Mouse (Mus musculus) lung, adult 18-20 months (tissue): ENCODE results near the gene Atn1.
A peak's percentile ranks its signal among the peaks of the same experiment; 100 is the strongest.

Source experiments
- DNase-seq, 2 experiments: peaks; one replicate each; pipeline ENCODE4 v3.0.0; 2022; ENCODE audit warnings: mixed read lengths in 2 of 2

The Atn1 gene

DNA sequence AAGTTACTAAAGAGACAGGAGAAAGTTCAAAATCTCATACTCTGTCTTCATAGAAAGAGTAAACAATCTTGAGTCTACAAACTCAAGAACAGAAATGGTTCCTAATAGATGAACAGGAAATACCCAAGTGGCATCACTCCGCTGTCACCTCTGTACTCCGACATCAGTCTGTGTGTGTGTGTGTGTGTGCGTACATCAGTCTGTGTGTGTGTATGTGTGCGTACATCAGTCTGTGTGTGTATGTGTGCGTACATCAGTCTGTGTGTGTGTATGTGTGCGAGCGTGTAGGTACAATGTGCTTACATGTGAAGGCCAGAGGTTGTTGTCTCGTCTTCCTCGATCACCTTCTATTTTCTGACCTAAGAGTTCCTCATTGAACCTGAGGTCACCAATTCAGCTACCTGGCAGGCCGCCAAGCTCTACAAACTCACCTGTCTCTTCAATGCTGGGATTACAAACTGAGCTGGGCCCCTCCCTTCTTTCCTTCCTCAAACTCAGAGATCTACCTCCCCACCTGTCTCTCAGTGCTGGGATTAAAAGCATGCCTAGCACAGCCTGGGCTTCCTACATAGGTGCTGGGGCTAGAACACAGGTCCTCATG, 47.9 kb downstream of the Atn1 start:
- DNase-seq, result no peak

DNA sequence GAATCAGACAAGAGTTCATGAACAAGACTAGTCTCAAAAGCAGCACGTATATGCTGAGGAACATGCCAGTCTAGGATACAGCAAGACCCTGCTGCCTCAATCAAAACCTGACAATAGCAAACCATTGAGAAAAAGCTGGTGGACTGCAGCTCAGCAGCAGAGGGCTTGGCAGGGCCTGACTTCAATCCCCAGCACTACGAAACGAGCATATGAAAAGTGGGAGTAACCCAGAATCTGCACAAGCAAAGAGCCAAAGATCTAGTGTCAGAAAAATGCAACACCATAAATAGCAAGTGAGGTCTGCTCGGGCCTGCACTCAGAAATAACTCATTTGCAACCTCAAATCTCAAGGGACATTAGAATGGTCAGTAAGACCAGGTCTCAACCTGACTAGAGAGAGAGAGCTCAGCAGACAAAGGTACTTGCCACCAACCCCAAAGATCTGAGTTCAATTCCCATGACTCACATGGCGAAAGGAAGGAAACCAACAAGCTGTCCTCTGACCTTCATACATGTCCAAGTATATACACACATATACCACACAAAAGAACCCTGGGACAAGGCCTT, 50.2 kb downstream of the Atn1 start:
- no peak for DNase-seq

DNA sequence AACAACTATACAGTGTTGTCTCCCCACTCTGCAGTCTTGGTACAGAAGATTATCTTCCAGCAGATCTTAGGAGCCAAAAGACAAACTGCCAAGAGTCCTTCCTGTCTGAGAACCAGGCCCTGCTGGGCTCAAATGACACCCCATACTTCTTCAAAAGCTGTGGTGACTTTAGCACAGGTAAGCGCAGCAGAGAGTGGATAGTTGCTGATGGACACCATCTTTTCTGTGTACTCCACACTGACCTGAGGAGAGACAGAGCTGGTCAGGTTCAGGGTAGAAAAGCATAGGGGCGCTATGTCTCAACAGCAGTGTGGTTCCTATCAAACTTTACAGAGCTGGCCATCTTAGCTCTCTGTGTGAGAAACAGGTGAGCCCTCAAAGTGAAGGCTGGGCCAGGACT, 51.9 kb downstream of the Atn1 start:
- DNase-seq, result no peak

DNA sequence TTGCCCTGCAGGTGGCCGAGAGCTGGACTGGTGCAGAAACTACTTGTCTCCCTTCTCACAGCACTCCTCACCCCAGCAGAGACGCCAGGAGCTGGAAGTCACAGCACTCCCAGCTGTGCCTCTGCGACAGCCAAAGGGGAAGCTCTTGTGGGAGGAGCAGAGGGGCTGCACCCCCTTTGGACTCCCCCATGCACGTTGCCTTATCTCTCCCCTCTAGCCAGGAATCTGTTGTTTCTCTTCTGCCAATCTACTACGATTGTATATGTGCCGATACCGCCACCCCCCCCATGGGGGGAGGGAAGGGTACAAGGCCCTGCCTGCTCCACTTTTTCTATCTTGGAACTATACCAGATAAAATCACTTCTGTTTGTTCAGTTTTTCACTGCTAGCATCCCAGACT, 52.5 kb downstream of the Atn1 start:
- DNase-seq, result no peak

DNA sequence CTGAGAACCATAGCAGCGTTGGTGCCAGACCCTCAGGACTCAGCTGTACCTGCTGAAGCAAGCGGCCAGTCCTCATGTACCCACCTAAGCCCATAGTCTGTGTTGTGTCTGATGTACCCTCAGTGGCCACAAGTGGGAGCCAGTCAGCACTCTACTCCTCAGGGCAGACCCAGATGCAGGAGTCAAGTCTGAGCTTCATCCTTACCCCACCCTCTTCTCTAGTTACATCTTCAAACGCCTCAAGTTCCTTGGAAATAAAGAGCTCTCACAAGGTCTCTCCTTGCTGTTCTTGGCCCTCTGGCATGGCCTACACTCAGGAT, 53.6 kb downstream of the Atn1 start:
- peak; percentile 66 to 70 for DNase-seq

DNA sequence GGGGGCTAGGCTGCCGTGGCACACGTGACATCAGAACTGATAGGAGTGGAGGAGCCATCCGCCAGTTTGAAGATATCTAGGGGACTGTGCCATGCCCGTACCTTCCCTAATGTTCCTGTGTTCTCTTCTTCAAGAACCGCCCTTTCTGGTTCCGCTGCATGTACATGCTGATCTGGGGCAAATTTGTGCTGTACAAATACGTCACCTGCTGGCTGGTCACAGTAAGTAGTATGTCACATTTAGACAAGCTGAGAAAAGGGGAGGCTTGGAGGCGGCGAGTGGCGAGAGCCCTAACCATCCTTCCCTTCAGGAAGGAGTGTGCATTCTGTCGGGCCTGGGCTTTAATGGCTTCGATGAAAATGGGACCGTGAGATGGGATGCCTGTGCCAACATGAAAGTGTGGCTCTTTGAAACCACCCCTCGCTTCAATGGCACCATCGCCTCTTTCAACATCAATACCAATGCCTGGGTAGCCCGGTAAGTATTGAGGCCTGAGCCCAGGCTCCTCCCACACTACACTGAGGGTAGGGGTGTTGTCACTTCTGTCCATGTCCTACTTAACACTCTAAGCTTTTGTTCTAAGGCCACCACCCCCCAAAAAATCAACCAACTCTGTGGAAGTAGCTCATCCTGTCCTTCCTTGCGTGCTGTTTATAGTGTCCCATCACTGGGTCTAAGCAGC, 54.1 kb downstream of the Atn1 start:
- no peak for DNase-seq

DNA sequence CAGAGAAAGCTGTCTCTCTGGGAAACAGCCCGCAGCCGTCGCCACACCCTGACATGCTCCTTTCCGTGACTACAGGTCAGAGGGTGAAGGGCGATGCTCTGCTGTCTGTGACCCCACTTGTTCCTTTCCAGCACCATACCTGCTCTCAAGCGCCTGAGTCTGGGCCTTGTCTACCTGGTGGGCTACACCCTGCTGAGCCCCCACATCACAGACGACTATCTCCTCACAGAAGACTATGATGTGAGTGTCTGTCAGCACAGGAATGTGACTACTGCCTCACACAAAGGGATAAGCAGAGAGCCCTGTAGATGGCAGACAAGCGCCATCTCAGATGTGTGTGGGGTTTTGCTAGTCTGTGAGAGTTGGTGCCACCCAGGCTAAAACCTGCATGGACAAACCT, 55.0 kb downstream of the Atn1 start:
- DNase-seq, result no peak

DNA sequence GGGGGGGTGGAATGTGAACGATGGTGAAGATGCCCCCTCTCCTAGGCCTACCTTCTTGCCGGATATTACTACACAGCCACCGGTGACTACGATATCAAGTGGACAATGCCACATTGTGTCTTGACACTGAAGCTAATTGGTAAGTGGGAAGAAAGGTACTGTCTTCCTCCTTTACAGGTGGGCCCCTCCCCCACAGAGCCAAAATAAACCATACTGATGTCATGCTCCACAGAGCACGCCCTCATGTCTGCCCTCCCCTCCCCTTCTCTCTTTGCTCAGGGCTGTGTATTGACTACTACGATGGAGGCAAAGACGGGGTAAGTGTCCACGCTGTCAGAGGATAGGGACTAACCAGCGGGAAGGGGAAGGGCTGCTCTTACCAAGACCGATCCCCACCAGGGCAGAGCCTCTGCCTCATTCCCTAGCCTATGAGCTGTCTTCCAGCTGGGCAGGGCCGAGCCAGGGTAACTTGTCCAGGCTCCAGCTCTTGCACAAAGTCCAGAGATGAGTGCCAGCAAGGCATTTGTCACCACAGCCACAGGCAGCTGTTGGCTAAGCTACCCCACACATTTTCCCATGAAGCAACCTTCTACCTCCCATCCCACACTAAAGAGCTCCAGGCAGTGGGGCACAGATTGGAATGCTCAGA, 56.2 kb downstream of the Atn1 start:
- peak; percentile 73 to 81 for DNase-seq

DNA sequence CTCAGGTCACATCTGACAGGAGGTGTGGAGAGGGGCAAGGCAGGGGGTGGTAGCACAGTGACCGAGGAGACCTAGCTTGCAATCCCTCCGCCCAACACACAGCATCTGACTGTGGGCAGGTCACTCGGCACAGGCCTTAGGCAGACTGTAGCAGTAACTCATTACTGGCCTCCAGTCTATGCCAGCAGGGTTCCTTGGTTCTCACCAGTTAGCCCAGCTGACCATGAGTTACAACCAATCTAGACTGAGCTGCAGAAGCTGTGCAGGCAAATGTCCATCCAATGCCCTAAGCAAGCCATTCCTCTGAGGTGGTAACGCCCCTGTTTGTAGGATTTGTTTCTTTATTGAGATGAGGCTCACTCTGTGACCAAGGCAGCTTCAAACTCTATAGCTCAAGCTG, 57.0 kb downstream of the Atn1 start:
- no peak for DNase-seq

DNA sequence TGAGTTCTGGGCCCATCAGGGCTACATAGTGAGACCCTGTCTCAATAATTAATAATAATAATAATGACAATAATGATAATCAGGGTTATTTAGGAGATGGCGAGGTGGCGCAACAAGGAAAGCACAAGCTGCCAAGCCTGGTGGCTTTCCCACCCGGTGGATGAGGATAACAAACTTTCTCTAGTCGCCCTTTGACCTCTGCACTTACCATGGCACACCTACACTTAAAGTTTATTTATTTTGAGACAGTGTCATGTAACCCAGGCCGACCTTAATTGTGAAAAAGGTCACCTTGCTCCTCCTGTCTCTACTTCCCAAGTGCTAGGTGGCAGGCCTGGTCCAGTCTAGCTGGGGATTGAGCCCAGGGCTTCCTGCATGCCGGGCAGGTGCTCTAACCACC, 57.6 kb downstream of the Atn1 start:
- DNase-seq, result no peak

DNA sequence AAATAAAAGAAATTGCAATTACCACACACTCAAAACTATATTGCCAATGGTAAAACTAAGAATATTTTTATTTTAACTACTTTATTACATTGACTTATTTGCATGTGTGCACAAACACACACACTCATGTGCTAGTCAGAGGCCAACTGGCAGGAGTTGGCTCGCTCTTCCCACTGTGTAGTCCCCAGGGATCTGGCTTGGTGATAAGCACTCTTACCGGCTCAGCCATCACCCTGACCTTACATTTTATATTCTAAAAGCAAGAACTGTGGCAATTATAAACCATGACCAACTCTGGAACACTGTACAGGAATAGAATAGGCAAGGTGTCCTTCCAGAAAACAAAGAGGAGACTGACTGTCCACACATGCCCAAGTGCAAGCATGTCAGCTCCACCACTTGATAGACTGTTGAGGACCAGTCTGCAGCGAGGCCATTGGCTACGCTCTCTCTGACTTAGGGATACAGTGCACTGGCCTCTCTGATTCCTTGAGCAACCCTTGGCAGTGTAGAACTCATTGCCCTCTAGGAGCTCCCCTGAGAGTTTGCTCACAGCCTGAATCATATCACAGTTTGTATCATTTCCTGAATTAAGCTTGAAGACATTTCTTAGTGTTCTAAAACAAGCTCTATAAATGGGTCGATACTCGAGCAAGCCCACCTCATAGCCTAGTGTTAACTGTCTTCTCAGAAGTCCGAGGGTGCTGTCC, 59.7 kb downstream of the Atn1 start:
- no peak for DNase-seq

DNA sequence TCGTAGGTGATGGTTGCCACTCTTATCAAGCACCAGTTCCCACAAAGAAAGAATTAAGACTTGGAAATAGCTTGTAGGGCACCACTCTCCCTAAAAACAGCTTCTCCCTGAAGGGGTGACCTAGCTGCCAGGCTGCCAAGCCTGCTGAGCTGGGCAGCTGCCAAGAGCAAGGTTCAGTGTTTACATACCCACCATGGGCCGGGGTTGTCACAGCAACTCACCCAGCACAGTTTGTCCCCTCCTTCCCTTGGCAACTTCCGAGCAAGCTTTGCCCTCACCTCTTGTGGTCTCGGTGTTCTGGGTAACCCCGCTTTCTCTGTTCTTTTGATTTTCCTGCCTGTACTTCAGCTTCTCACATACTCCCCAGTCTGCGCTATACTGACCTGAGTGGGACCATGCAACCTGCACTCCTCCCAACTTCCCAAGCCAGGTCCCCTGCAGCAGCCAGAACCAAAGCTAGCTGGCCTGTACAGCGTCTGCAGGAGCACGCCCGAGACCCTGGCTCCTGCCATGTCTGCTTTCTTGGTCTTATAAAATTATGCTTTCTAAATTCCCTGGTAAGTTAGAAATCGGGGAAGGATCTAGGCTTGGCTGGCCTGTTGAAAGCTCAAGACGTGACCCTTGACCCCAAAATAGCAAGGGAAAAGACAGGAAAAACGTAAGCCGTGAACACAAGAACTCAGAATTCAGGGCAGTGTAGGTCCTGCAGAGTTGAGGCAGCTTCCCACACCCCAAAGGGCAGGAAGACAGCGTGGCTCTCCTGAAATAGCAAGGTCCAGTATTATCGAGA, 62.0 kb downstream of the Atn1 start:
- peak; percentile 89 to 94 for DNase-seq

DNA sequence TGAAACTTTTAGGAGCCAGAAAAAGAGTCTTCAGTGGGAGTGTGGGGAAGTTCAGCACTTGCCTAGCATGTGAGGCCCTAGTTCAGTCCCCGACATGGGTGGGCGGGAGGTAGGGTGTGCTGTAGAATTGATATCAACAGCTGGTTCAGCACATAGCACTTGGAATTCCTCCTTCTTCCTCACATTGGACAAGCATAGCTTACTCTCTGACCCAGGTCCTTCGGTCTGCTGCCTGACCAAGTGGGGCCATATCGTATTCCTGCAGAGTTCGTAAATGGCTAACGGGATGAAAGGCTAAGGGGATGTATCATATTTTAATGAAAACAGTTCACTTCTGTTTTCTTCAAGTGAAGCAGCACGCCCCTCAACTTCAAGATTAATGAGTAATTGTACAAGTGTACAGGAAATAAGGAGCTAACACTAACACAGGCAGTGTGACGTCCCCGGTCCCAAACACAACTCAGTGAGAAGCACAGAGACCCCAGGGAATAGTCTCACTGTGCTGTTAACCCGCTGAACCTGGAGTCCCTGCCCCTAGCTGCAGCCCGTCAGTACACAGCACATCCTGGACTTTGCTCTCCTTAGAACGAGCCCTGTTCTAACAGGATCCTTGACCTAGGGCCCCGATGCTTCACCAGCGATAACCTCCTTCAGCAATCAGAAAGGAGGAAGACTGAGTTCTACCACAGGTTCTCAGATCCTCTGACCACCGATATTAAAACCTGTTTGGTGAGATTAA, 62.9 kb downstream of the Atn1 start:
- no peak for DNase-seq
